Mouse (Mus musculus): Measurements from ENCODE around the gene Smarce1. TPM values are rescaled to one million over a fixed set of nuclear protein-coding genes. Genes with fewer than 3 reads are reported as not detected.

Smarce1 gene
- total and polyA plus RNA-seq, 3 experiments, result 243 to 277 TPM; not detected in 1

DNA sequence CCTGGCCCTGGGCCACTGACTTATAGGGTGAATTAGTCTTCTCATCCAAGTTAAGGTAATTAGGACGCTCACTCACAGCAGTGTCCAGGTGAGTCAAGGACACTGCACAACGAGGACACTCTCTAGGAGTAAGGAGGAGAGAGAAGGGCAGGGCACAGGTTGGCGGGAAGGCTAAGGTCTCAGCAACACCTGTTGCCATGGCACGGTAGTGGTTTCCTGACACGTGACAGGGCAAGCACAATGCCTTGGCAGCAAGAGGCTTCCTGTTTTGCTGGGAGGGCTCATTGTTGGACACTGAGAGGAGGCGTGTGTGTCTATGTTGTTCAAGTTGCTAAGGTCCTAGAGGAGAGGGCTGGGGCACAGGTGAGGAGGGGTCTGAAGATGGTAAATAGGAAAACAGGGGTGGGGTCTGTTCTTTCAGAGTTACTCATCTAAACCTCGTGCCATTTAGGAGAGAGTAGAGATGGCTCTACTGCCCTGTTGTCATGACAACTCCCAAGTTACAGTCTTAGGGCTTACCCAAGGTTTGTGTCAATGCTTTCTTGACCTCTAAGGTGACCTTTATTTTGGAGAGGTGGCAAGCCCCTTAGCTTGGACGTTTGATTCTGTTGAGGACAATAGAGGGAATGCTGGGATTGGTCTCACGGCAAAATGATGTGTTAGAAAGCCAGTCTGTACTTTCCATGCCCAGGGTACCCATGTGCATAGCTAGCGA, 67.7 kb downstream of the Smarce1 start (continued):
- TF ChIP-seq HCFC1 (IDR thresholded peaks at IDR 0.05; ENCODE audit: low read depth, low read length) (no peak), GATA1 (IDR thresholded peaks at IDR 0.05; ENCODE audit: low read depth, low read length) (no peak), CHD2 (IDR thresholded peaks at IDR 0.05; ENCODE audit: low read length) (no peak), BHLHE40 (IDR thresholded peaks at IDR 0.05; ENCODE audit: borderline replicate concordance, low read depth, low read length) (peak; percentile 76; the same call in 1 of the 2 replicates), MAFK (IDR thresholded peaks at IDR 0.05; ENCODE audit: borderline replicate concordance, low read depth, low read length) (no peak), ZMIZ1 (IDR thresholded peaks at IDR 0.05; ENCODE audit: low read depth, low read length) (no peak), KAT2A (conservative IDR thresholded peaks at IDR 0.05; ENCODE audit: low read depth, low read length) (0 out of 2 replicates have a peak, but pooled peaks have one; percentile 18), GABPA (IDR thresholded peaks at IDR 0.05; ENCODE audit: low read depth, low read length) (no peak), MAX (IDR thresholded peaks at IDR 0.05; ENCODE audit: low read length) (peak; percentile 76), MEF2A (IDR thresholded peaks at IDR 0.05; ENCODE audit: extremely low read depth, insufficient replicate concordance, low read depth, low read length, poor library complexity, severe bottlenecking) (no peak), USF2 (IDR thresholded peaks at IDR 0.05; ENCODE audit: borderline replicate concordance in 1 of 2, insufficient read depth in 1 of 2, low read depth in 1 of 2, low read length in 2 of 2) (0 out of 4 replicates have a peak, but pooled peaks of 1 of the 2 experiments have one; percentile 57), MYC (IDR thresholded peaks at IDR 0.05; ENCODE audit: low read depth, low read length) (no peak), POLR2A (IDR thresholded peaks at IDR 0.05; ENCODE audit: control insufficient read depth in 1 of 2, insufficient read depth in 1 of 2, low read depth in 1 of 2, low read length in 2 of 2, poor library complexity in 1 of 2) (no peak), UBTF (IDR thresholded peaks at IDR 0.05; ENCODE audit: borderline replicate concordance, insufficient read depth, low read depth, low read length) (no peak), TCF12 (IDR thresholded peaks at IDR 0.05; ENCODE audit: low read depth, low read length) (no peak), RAD21 (IDR thresholded peaks at IDR 0.05; ENCODE audit: low read depth, low read length) (no peak), MYB (IDR thresholded peaks at IDR 0.05; ENCODE audit: low read depth, low read length) (no peak), CTCF (IDR thresholded peaks at IDR 0.05 in 2 of 3, conservative IDR thresholded peaks at IDR 0.05 in 1 of 3; ENCODE audit: control insufficient read depth in 1 of 3, insufficient read depth in 1 of 3, low read depth in 2 of 3, low read length in 3 of 3, poor library complexity in 1 of 3, severe bottlenecking in 1 of 3) (no peak)

DNA sequence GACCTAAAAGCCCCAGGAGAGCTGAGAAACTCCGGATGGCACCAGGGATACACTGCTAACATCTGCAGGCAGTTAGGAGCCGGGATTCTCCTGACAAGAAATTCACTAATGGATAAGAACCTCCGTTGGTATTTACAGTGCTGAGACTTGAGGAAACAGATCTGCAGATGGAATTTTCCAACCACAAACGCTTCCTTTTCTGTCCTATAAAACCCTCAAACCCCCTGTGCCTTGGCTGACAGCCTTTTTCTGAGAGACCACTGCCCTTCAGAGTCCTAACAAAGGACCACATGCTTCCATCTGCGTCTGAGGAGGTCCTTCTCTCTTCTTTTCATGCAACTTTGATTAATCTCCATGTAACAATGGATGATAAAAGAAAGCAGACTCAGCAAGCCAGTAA, 69.2 kb downstream of the Smarce1 start:
- H3K4me3 ChIP-seq (ENCODE audit: control insufficient read depth in 1 of 2, insufficient read depth in 1 of 2, low read depth in 2 of 2, low read length in 2 of 2), result no peak overlapping the region
- H3K27ac ChIP-seq (ENCODE audit: control insufficient read depth, low read depth, low read length), result no peak overlapping the region
- peaks cover 4 to 29% of the 10 kb centered on the region in 2 experiments for H3K4me1 ChIP-seq (ENCODE audit: control insufficient read depth in 1 of 2, insufficient read depth in 2 of 2, low read length in 2 of 2)
- TF ChIP-seq TAL1 (IDR thresholded peaks at IDR 0.05; ENCODE audit: low read length) (no peak), CTCF (IDR thresholded peaks at IDR 0.05 in 2 of 3, conservative IDR thresholded peaks at IDR 0.05 in 1 of 3; ENCODE audit: control insufficient read depth in 1 of 3, insufficient read depth in 1 of 3, low read depth in 2 of 3, low read length in 3 of 3, poor library complexity in 1 of 3, severe bottlenecking in 1 of 3) (no peak), MAX (IDR thresholded peaks at IDR 0.05; ENCODE audit: low read length) (no peak), USF1 (IDR thresholded peaks at IDR 0.05; ENCODE audit: low read depth, low read length) (no peak), EP300 (IDR thresholded peaks at IDR 0.05; ENCODE audit: low read depth in 1 of 2, low read length in 2 of 2) (0 out of 4 replicates have a peak, but pooled peaks of 1 of the 2 experiments have one; percentile 5)
- no peak overlapping the region for H3K9ac ChIP-seq (ENCODE audit: control insufficient read depth, low read depth, low read length, poor library complexity, severe bottlenecking)
- H3K27me3 ChIP-seq (ENCODE audit: control insufficient read depth in 1 of 2, insufficient read depth in 2 of 2, low read length in 2 of 2), result peaks cover 24 to 31% of the 10 kb centered on the region in 2 experiments
- no peak for DNase-seq (ENCODE audit: low read depth, low spot score)
- no peaks in the 10 kb centered on the region for H3K79me2 ChIP-seq (ENCODE audit: control insufficient read depth, insufficient read depth, low read length, poor library complexity)
- peaks cover 0 to 14% of the 10 kb centered on the region in 2 experiments; a peak in 2 of 4 replicates for H3K36me3 ChIP-seq (ENCODE audit: control insufficient read depth in 1 of 2, insufficient read depth in 2 of 2, low read length in 2 of 2)
- H3K9me3 ChIP-seq (replicated peaks; ENCODE audit: insufficient read depth, low read length), result no peaks in the 10 kb centered on the region

Measured in MEL (cell line).